Mouse (Mus musculus): Measurements from ENCODE around the gene Gcdh. TPM values are rescaled to one million over a fixed set of nuclear protein-coding genes. Genes with fewer than 3 reads are reported as not detected.

The Gcdh gene
- 10 to 100 TPM; 71.3 to 77.2 TPM for total RNA-seq (2021)

DNA sequence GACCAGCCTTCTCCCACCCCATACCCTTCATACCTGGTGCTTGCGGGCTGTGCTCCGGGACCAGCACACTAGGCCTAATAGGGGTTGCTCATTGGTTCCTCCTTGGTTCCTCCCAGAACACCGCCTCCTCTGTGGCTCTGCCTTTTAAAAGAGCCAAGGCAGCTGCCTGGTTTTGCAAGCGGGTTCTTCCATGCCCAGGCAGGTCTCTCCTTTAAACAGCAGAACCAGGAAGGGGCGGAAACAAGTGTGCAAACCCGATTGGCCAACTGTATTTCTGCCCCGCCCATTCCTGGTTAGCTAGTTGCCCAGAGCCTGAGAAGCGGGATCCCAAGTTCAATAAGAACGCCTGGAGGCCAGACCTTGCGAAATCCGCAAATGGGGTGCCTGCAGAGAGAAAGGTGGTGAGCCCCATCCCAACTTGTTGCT, at the start of gene Gcdh:
Gcdh (minus strand) TSS at position 213 of the 426 bp plus-strand sequence.
- DNase-seq, result peak; percentile 90
- intact Hi-C loops (cut with DNase I), result no loop called here

DNA sequence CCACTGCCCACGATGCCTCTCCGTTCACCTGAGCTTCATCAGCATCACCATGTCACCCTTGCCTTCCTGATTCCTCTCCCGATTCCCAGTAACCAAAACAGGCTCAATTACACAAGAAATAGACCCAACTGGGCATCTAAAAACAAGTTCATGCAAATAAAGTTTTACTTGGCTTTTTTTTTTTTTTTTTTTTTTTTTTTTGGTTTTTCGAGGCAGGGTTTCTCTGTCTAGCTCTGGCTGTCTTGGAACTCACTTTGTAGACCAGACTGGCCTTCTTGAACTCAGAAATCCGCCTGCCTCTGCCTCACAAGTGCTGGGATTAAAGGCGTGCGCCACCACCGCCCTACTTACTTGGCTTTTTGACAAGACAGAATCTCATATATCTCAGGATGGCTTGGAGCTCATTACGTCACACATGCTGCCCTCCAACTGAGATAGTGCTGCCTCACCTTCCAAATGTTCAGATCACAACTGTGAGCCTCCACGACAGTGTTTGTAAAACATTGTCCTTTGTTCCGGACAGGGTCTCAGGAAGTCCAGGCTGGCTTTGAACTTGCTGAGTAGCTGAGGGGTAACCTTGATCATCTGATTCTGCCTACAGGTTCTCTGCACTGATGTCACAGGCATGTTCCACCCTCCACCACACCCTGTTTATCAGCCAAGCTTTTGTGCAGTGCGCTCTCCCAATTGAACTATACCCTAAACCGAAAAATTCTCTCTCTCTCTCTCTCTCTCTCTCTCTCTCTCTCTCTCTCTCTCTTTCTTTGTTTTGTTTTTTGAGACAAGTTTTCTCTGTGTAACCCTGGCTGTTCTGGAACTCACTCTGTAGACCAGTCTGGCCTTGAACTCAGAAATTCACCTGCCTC, 44.1 kb upstream of the Gcdh start:
- intact Hi-C loops (cut with DNase I), result no loop called here
- DNase-seq, result no peak

DNA sequence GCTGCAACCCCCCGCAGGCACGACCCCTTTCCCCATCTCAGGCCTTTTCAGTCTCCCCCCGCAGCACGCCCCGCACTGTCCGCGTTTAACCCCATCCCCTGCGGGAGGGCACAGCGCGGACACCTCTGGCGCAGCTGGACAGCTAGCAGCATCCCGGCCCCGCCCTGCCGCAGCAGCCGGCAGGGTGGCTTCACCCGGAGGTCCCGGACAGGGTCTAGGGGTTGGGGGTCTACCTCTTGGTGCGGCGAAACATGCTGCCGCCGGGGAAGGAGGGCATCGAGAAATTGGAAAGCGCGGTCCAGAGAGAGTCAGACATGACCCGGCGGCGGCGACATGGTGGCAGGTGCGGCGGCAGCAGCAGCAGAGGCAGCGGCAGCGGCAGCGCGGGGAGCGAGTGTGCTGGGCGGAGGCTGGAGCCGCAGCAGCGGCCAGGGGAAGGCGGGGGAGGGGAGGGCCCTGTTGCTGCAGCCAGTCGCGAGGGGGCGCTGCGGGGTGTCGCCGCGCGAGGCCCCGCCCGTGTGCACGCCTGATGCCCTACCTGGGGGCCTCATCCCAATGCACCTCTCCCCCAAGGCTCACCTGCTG, 43.3 kb upstream of the Gcdh start, which contains the start of gene Mast1:
Mast1 (minus strand) TSS at position 398 of the 585 bp plus-strand sequence.
- intact Hi-C loops (cut with DNase I), result no loop called here
- DNase-seq, result peak; percentile 49 to 50

DNA sequence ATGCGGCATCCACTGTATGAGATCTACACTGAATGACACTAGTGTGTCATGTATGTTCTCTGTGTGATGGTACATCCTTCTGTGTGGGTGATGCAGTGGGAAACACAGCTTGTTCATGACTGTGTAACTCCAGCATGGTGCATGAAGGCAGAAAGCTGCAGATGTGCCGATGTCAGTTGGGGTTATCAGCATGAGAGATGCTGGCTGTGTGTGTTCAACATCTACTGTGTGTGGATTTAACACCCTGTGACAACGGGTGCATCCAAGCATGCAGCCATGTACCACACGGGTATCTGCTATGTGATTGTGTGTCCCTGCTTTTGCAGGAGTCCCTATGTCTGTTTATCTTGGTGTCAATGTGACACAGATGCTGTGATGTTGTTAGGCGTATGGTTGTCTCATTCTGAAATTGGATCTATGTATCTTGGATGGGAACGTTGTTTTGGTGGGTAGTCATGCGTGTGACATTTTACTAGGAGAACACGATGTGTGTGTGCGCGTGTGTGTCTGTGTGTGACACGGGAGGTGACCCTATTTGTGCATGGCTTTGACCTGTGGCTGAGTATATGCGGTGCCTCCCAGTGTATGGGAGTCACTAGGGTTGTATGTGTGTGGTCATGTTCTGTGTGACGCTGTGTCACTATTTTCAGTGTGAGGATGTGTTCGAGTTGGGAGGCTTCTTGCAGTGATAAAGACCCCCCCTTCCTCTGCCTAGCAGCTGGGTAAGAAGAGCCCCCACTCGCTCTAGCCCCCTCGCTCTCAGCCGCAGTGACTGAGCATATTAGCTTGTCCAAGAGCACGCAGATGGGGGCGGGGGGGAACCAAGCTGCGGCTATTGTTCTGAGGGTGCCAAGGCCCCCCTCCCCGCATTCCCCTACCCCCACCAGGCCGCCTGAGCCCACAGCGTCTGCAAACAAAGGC, 42.6 kb upstream of the Gcdh start:
- DNase-seq, result no peak
- intact Hi-C loops (cut with DNase I), result no loop called here

DNA sequence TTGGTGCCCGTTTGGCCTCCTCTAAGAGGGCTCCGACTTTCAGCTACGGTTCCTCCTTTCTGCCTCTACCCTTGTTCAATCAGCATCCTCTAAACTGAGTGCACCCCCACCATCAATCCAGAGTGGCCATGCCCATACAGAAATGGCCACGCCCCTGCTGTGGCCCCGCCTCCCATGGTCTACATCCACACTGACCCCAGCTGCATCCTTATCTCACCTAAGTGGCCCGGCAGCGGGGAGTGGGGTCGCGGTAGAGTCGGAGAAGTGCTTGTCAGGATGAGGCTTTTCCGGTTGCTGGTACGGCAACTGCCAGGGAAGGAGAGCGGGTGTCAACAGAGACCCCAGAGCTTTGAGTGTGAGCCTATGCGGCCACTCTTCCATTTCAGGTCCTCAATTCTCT, 41.8 kb upstream of the Gcdh start:
- intact Hi-C loops (cut with DNase I), result no loop called here
- no peak for DNase-seq

DNA sequence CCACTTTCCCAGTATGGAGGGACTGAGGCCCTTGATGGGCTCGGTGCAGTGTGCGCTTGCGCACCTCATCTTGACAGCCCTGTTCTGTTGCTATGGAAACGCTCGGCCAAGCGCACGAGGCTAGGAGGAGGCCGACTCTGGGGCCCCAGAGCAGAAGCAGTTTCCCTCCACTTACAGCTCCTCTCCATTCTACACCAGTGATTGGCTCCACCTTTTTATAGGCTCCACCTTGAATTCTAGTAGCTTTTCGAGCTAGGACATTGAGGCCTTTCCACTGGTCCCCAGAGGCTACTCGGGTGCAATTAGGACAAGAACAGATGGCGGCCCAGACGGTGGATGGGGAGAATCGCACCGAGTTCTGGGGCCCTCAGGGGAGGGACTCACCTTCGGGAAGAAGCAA, 41.1 kb upstream of the Gcdh start:
- DNase-seq, result no peak
- intact Hi-C loops (cut with DNase I), result no loop called here

DNA sequence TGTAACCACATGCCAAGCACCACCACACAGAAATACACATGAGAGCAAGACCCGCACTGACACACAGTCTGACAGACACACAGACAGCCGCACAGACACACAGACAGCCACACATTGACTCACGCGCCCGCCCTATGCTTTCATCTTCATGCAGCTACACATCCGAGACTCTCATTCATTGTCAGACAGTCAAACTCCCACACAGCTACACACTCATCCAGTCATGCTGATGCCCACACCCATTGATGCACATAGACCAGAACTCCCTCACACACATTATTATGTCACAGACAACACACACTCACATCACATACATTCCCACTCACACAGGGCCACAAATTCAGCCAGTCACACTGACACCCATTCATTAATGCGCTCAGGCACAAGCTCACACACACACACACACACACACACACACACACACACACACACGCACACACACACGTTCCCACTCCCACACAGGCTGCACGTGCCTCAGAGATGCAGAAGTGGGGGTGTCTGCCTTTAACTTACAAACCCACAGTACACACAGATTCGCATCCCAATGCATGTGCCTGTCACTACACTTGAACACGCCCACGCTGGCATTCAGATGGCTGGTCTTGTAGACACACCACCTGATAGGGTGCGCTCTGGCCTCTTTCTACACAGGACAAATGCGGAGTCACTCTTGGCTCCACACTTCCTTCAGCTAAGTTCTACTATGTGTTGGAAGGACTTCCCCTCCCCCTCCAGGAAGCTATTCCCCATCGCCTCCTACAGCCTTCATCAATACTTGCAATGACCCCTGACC, 40.2 kb upstream of the Gcdh start:
- DNase-seq, result no peak
- intact Hi-C loops (cut with DNase I), result no loop called here

DNA sequence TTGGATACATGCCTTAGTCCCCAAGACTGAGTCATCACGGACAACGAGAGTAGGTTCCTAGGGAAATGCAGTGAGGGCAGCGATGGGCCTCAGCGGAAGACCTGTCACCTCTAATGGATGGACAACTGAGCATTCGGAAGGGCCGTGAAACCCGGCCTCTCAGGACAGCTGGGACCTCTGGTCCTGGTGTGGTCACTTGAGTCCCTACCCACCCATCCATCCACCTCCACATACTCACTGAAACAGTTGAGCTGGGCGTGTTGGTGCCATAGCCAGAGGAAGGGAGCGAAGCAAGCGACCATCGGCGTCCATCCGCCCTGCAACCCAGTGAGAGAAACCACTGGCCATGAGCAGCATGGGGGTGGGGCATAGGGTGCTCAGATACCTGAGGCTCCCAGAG, 36.9 kb upstream of the Gcdh start:
- intact Hi-C loops (cut with DNase I), result no loop called here
- DNase-seq, result no peak

DNA sequence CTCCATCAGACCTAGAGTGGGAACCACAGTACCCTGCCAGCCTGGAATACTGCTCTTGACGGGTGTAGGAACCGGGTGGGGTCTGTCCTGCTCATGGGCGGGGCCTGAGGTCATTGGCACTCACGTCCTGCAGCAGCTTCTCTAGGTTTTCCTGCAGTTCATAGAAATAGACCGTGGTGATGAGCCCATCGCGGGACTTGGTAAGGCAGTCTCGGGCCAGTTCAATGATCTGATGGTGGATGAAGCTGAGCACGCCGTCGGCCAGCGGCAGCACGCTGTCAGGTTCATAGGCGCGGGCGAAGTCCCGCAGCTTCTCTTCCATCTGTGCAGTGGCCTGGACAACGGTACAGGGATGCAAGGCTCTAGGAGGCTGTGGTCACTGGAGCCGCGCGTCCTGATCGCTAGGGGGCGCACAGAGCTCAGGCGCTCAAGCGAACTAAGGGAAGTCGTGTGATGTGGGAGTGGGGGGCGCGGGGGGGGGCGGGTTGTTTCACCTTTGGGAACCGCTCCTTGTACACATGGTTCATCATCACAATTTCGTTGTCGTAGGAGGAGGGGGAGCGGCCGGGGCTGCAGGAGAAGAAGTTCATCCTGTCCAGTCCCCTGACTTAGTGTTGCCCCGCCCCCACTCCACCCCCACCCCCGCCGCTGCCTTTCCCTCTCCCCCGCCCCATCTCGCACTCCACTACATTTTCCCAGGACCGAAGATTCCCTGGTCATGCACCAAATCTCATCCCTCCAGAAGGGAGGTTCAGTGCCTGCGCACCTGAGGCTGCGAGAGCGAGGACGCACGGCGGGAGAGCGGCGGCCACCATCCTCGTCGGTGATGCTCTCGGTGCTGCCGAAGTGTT, 35.0 kb upstream of the Gcdh start:
- peak; percentile 65 to 75 for DNase-seq
- intact Hi-C loops (cut with DNase I), result loop anchor here (1.0 to 5.0 kb wide), 2 partner anchors 34 to 67 kb away; no protein-coding TSS in a partner anchor

DNA sequence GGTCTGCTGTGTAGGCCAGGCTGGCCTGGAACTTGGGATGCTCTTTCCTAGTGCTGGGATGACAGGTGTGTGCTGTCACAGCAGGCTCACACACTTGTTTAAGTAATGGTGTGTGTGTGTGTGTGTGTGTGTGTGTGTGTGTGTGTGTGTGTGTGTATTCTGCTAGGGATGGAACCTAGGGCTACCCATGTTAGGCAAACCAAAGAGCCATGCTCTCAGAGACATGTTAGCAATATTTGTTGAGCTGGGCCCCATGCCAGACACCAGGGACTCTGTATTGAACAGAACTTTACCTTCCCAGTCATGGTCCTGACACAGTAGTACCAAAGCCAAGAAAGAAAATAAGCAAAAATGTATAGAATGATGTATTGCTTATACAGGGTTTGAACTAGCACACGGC, 33.8 kb upstream of the Gcdh start:
- intact Hi-C loops (cut with DNase I), result loop anchor here (5.0 kb wide), 1 partner anchor 35 kb away; no protein-coding TSS in a partner anchor
- no peak for DNase-seq

DNA sequence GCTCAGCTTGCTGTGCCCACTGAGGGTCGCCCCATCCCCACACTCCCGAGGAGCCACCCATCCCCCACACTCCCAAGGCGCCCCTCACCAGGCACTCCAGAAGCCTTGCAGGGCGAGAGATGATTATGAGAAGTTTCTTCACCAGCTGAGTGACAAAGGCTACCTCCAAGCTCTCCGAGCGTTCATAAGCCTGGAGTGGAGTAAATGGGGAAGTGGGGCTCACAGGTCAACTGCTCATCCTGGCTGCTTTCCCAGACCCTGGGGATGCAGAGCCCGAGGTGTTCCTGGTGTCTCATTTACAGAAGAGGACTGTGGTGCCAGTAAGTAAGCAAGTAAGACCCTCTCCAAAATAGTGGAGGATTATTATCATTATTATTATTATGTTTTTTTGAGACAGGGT, 31.8 kb upstream of the Gcdh start:
- intact Hi-C loops (cut with DNase I), result loop anchor here (5.0 kb wide), 1 partner anchor 37 kb away; no protein-coding TSS in a partner anchor
- no peak for DNase-seq

DNA sequence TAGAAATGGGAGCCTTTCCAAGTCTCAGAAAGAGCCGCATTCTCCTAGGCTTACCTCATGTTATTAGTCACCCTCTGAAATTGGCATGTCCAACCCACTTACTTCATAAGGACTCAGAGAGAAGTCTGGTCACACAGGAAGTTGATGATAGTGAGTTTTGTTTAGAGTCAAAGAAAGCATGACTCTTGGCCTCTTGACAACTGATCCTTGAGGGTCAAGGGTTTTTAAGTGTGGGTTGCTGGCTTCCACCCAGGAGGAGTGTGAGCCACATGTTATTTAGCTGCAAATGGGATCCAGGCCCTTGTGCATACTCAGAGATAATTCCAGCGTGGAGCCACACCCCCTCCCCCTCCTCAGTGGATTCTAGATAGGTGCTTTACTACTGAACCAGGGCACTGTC, 27.9 kb upstream of the Gcdh start:
- intact Hi-C loops (cut with DNase I), result no loop called here
- no peak for DNase-seq

DNA sequence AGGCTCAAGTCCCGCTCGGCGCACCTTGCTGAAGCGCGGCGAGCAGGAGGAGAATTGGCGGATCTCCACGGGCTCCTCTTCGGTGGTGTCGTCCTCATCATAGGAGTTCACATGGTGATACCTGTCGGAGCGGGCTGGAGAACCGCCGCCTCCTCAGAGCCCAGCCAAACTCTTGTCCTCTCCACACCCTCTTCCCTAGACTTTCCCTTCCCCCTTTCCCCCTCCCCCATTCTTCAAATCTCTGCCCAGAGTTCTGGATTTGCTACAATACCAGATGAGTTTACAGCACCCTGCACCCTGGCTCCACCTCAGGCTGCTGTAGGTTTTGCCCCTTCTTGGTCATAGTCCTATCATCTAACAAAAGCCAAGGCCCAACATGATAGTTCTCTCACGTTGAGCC, 24.9 kb upstream of the Gcdh start:
- intact Hi-C loops (cut with DNase I), result no loop called here
- no peak for DNase-seq

DNA sequence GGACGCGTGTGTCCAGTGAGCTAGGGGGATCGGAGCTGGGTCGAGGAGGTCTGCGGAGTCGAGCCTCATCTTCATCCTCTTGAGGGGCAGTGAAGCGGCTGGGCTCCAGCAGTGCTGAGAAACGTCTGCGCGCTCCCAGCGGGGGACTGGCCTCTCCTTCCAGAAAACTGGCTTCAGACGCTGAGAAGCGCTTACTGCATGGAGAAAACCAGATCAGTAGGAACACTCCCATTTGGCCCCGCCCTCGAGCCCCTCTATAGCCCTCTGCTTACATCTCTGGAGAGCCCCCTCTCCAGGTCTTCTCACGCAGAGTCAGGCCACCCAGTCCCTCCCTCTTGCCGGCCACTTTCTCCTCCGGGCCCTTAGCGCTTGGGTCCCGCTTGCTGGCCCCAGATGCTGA, 24.1 kb upstream of the Gcdh start:
- intact Hi-C loops (cut with DNase I), result no loop called here
- DNase-seq, result no peak

DNA sequence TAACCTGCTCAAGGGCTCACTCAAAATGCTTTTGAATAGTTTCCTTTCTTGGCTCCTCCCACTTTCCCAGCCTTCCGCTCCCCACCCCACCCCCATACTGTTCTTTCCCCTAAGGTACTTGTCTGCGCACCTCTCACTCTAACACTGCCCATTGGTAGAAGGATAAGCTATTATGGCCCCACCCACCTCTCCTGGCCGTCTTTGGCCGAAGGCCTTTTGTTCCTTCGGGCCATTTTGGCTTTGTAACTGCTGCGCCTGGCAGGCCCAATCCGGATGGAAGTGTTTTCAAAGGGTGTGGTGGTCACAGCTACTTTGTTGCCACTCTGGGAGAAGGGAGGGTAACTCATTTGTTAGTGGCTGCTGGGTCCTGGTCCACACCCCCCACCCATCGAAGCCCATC, 21.5 kb upstream of the Gcdh start:
- no peak for DNase-seq
- intact Hi-C loops (cut with DNase I), result no loop called here

DNA sequence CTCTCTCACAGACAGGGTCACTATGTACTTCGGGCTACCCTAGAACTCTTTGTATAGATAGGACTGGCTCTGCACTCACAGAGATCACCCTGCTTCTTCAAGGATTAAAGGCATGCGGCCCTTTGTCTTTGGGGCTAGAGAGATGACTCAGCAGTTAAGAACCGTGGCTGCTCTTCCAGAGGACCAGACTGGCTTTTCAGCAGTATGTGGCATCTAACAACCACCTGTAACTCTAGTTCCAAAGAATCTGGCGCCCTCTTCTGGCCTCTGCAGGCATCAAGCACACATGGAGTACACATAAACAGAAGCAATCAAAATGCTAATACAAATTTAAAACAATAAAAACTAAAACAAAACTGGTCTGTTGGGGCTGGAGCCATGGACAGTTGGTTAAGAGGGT, 20.2 kb upstream of the Gcdh start:
- intact Hi-C loops (cut with DNase I), result no loop called here
- DNase-seq, result no peak

DNA sequence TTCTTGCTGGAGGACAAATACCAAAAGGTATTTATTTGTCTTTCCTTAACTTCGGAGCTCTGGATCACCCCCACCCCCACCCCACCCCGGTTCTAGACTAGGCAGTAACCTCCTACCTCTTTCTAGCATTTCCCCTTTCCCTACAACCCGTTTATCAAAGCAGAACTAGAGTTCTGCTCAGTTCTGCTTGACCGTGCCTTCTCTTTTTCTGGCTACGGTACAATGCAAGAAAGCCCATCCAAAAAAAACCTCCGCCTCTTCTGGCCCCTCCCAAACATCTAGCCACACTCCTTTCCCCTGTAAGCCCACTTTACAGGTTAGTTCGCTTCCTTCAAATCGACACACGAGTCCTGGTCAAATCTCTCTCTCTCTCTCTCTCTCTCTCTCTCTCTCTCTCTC, 19.8 kb upstream of the Gcdh start:
- intact Hi-C loops (cut with DNase I), result no loop called here

DNA sequence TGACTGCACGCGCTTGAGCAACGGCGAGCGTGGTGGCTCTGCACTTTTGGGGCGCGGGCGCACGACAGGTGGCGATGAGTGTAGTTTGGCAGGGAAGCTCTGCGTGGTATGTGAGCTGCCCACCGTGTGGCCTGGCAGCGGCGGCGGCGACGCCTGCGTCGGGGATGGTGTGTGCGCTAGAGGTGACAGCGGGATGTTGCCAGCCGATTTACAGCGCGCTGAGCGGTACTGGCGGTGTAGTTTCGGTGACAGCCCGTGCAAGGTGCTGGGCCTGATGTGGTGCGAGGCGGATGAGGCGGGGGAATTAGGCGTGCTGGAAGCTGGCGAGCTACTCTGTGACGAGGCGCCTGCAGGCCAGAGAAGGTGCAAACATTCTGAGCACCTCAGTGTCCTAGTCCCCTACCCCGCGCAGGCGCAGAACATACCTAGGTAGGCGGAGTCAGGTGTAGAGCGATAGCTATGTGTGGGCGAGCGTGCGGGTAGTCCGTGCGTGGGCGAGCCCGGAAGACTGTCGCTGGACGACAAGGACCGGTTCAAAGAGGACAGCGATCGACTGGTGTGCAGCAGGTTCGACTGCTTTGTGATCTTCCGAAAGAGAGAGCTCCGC, 19.3 kb upstream of the Gcdh start:
- intact Hi-C loops (cut with DNase I), result no loop called here
- peak; percentile 50 to 59 for DNase-seq

More for the DNA sequence above, 19.8 kb upstream of the Gcdh start:
- DNase-seq, result no peak

DNA sequence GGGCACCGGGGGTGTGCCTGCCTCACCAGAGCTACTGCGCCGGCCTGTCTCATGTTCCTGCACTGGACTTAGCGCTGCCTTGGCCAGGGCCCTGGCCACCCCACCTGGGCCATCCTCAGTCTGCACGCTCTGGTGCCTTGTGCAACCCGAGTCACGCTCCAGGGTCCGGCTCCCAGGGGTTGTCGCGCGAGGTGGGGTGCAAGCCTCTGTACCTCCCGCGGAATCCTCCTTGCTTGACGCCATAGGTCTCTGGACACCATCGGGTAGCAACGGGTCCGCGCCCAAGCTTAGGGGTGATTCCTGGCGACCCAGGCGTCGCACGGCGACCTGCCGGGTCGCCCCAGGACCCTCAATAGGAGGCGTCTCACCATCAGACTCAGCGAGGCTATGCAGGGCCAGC, 18.7 kb upstream of the Gcdh start:
- intact Hi-C loops (cut with DNase I), result no loop called here

More for the DNA sequence above, 18.7 kb upstream of the Gcdh start:
- DNase-seq, result no peak

All from heart, postnatal 36 days (tissue).